Mouse (Mus musculus): ENCODE measurements around the gene Gm42957. TPM values are rescaled to one million over a fixed set of nuclear protein-coding genes. Genes with fewer than 3 reads are reported as not detected.

The Gm42957 gene
- total and polyA plus RNA-seq, 3 experiments: 0.08 to 0.11 TPM; not detected in 1

DNA sequence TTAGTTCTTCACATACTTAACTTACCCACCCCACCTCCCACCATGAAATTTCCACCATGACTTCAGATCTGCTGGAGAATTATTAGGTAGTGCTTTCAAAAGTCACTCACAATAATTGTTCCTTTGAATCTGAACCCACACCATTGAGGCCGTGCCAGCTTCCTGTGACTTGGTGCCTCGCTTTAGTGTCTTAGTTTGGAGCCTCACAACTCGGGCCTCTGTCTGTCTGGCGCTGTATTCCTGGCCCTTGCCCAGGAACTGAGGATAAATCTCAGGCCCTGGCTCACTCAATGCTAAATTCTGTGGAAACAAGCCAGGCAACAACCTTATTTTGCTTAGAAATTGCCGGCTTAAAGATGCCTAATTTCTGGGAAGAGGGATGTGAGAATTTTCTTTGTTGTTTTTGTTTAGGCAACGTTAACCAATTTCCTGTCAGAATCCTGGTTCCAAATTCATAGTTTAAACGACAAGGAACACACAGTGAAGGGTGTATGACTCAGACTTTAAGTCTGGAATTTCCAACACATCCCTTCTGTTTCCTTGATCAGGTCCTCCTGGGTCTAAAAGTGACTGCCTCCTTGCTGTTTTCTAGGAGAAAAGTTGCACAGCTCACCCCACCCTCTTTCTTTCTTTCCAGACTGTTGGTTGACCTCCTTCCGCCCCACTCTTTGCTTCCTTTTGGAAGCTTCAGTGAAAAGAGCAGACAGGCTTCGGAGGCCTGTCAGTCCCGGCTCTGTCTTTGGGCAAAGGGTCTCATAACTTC, 33.2 kb upstream of the Gm42957 start:
- no peak overlapping the region for H3K27ac ChIP-seq (ENCODE audit: insufficient read depth, low read depth)
- peak overlapping the region; percentile 83 for H3K4me2 ChIP-seq (ENCODE audit: insufficient read depth, low read depth, poor library complexity, severe bottlenecking)
- no peak for DNase-seq (ENCODE audit: extremely low read depth)
- dilution Hi-C loops (cut with MboI; ENCODE audit: extremely low pct_ligation_motif_present, extremely low pct_unique_long_range_greater_than_20kb, low sequenced_read_pairs): no loop called here
- H3K79me2 ChIP-seq (replicated peaks; ENCODE audit: control insufficient read depth, extremely low read depth, insufficient read depth, poor library complexity, severe bottlenecking): no peaks in the 10 kb centered on the region
- peaks cover 4 to 20% of the 10 kb centered on the region in 2 experiments; a peak in 2 of 4 replicates for H3K4me1 ChIP-seq (ENCODE audit: control insufficient read depth in 1 of 2, insufficient read depth in 2 of 2)
- peaks cover 14% of the 10 kb centered on the region for H3K9me3 ChIP-seq (replicated peaks; ENCODE audit: low read length)
- in situ Hi-C loops (cut with MboI; ENCODE audit: low pct_ligation_motif_present, low pct_unique_long_range_greater_than_20kb, low sequenced_read_pairs): no loop called here
- TF ChIP-seq NELFE (IDR thresholded peaks at IDR 0.05; ENCODE audit: low read depth, low read length): no peak
- no peak for TF ChIP-seq BHLHE40 (IDR thresholded peaks at IDR 0.05; ENCODE audit: low read depth, low read length)
- TF ChIP-seq UBTF (IDR thresholded peaks at IDR 0.05; ENCODE audit: low read depth, low read length): no peak
- no peak for TF ChIP-seq SMC3 (IDR thresholded peaks at IDR 0.05; ENCODE audit: low read depth, low read length)
- no peak for TF ChIP-seq ZNF384 (IDR thresholded peaks at IDR 0.05; ENCODE audit: low read depth, low read length)
- TF ChIP-seq MEF2A (IDR thresholded peaks at IDR 0.05; ENCODE audit: borderline replicate concordance, low read depth, low read length): no peak
- TF ChIP-seq MAFK (IDR thresholded peaks at IDR 0.05; ENCODE audit: insufficient replicate concordance, low read length): no peak
- peak overlapping the region; percentile 71 for H3K9ac ChIP-seq (ENCODE audit: insufficient read depth, low read depth)
- peaks cover 0 to 19% of the 10 kb centered on the region in 2 experiments for H3K36me3 ChIP-seq (replicated peaks in 1 of 2; ENCODE audit: control insufficient read depth in 1 of 2, insufficient read depth in 1 of 2, low read length in 1 of 2)
- H3K27me3 ChIP-seq (replicated peaks): no peaks in the 10 kb centered on the region
- H3K4me3 ChIP-seq (replicated peaks in 1 of 3; ENCODE audit: low read depth in 2 of 3, low read length in 2 of 3, poor library complexity in 1 of 3): peak overlapping the region in 1 of 3 experiments; percentile 61

- dilution Hi-C loops (cut with MboI; ENCODE audit: extremely low pct_ligation_motif_present, extremely low pct_unique_long_range_greater_than_20kb, low sequenced_read_pairs): no loop called here
- H3K4me1 ChIP-seq (ENCODE audit: control insufficient read depth in 1 of 2, insufficient read depth in 2 of 2): peaks cover 4 to 20% of the 10 kb centered on the region in 2 experiments; a peak in 2 of 4 replicates
- no peak overlapping the region for H3K4me3 ChIP-seq (replicated peaks in 1 of 3; ENCODE audit: low read depth in 2 of 3, low read length in 2 of 3, poor library complexity in 1 of 3)
- H3K9ac ChIP-seq (ENCODE audit: insufficient read depth, low read depth): no peak overlapping the region
- no peaks in the 10 kb centered on the region for H3K79me2 ChIP-seq (replicated peaks; ENCODE audit: control insufficient read depth, extremely low read depth, insufficient read depth, poor library complexity, severe bottlenecking)
- H3K9me3 ChIP-seq (replicated peaks; ENCODE audit: low read length): peaks cover 8% of the 10 kb centered on the region
- peaks cover 0 to 16% of the 10 kb centered on the region in 2 experiments for H3K36me3 ChIP-seq (replicated peaks in 1 of 2; ENCODE audit: control insufficient read depth in 1 of 2, insufficient read depth in 1 of 2, low read length in 1 of 2)
- TF ChIP-seq USF2 (conservative IDR thresholded peaks at IDR 0.05; ENCODE audit: low read depth, low read length) (no peak), ELF1 (IDR thresholded peaks at IDR 0.05; ENCODE audit: low read depth, low read length) (no peak), MXI1 (IDR thresholded peaks at IDR 0.05; ENCODE audit: low read depth, low read length) (no peak), NRF1 (IDR thresholded peaks at IDR 0.05; ENCODE audit: low read depth, low read length) (no peak), CHD1 (IDR thresholded peaks at IDR 0.05; ENCODE audit: low read depth, low read length) (no peak), BHLHE40 (IDR thresholded peaks at IDR 0.05; ENCODE audit: low read depth, low read length) (no peak), MEF2A (IDR thresholded peaks at IDR 0.05; ENCODE audit: borderline replicate concordance, low read depth, low read length) (no peak), IRF4 (IDR thresholded peaks at IDR 0.05; ENCODE audit: low read depth, low read length) (no peak), USF1 (IDR thresholded peaks at IDR 0.05; ENCODE audit: low read depth, low read length) (no peak), MAFK (IDR thresholded peaks at IDR 0.05; ENCODE audit: insufficient replicate concordance, low read length) (no peak), KAT2A (IDR thresholded peaks at IDR 0.05; ENCODE audit: insufficient replicate concordance, low read length) (no peak), SIN3A (IDR thresholded peaks at IDR 0.05; ENCODE audit: low read length) (no peak), PAX5 (IDR thresholded peaks at IDR 0.05; ENCODE audit: low read length) (no peak)
- H3K4me2 ChIP-seq (ENCODE audit: insufficient read depth, low read depth, poor library complexity, severe bottlenecking): no peak overlapping the region
- in situ Hi-C loops (cut with MboI; ENCODE audit: low pct_ligation_motif_present, low pct_unique_long_range_greater_than_20kb, low sequenced_read_pairs): no loop called here
- H3K27me3 ChIP-seq (replicated peaks): no peaks in the 10 kb centered on the region
- DNase-seq (ENCODE audit: extremely low read depth): no peak
- H3K27ac ChIP-seq (ENCODE audit: insufficient read depth, low read depth): no peak overlapping the region
These were observed 32.6 kb upstream of the Gm42957 start for GRCm38 (mm10) chr3:96602704-96603084.
